Mouse (Mus musculus): ENCODE results near the gene Oat.

DNA sequence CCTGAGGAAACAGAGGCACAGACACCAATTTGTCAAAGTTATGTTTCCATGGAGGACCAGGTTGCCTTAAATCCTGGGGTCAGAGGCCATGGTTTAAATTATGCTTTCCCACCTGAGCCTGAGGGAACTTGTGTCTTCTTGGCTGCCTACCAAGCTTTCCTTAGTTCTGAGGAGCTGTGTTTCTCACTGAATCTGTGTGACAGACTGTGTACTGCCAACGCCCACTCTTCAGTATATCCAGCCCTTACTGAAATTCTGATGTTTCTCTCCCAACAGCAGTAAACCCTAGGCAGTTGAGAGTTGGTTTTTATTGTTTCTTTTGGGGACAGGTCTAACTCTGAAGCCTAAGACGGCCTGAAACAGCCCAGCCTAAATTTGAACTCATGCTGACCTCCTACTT lies 17.6 kb upstream of the Oat start:
- no peak for TF ChIP-seq POLR2A (IDR thresholded peaks at IDR 0.05; ENCODE audit: low read depth, low read length)
- TF ChIP-seq CTCF (IDR thresholded peaks at IDR 0.05; ENCODE audit: borderline replicate concordance, insufficient read depth, low read length): no peak

Data from embryonic fibroblast, embryonic 13.5 days (primary cell).